13 mouse cellular contexts compared by ENCODE assay signal in the genomic region with DNA sequence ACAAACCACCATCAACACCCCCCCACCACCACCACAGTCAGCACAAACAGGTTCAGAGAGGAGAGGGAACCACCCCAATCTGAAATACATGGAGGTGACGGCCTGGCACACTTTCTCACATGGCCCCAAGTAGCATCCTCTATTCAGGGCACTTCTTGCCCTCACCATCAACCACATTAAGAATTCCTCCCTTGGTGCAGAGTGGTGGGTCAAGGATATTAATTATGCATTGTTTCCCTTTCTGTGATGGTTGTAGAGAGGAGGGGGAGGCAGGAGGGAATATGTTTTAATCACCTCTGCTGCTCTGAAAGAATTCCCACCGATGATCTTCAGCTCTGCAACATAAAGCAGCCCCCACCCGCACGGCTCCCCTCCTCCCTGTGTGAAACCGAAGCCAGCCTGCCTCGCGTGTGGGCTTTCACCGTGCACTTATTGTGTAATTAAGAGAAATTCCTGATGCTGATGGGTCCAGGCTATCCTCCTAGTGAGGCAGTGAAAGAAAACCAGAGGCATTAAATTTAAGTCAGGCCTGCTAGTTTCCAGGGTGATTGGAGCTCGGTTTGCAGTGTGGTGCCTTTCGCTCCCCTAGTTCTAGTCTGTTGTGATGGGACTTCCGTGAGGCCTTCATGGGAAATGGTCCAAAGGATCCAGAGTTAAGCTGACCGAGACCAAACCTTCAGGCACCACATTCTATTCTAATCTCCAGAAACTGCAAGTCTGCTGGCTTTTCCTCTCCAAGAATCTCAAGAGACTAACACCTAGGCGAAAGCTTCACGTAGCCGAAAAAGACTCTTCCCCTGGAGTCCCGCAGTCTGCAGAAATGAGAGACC.
DNase-seq lines count a peak whose midpoint lies in the region; ATAC-seq and TF ChIP-seq lines count a peak whose summit lies in the region.
"Had no signal": no experiment of that assay in that cellular context is flagged by ENCODE, and none has a peak within 500 bp of the region (broad histone marks: within the 10 kb centered on the region; RNA-seq: fewer than 3 reads in every experiment).

No protein-coding gene starts in this region.

- ATAC-seq in kidney, embryonic 16.5 days (ENCODE audit: low FRiP score, low TSS enrichment), result peak; percentile 40; the same call in 1 of the 2 replicates
- ATAC-seq in forebrain, embryonic 13.5 days, result peak; percentile 28
- peak; percentile 10; the same call in 1 of the 2 replicates for ATAC-seq in hindbrain, postnatal 0 days
- peak; percentile 34; the same call in 1 of the 2 replicates for ATAC-seq in neural tube, embryonic 15.5 days (ENCODE audit: low FRiP score)

- no peak overlapping the region for H3K4me2 ChIP-seq in kidney, embryonic 16.5 days (replicated peaks; ENCODE audit: low read depth, low read length)
- no peak overlapping the region for H3K4me2 ChIP-seq in forebrain, embryonic 13.5 days
- no peak overlapping the region for H3K4me2 ChIP-seq in hindbrain, postnatal 0 days (ENCODE audit: low read depth, low read length)
- no peak overlapping the region for H3K4me2 ChIP-seq in neural tube, embryonic 15.5 days

- H3K27ac ChIP-seq in kidney, embryonic 16.5 days (ENCODE audit: low read length), result peak overlapping the region; percentile 49; the same call in 1 of the 2 replicates
- no peak overlapping the region for H3K27ac ChIP-seq in kidney, adult 2 months (ENCODE audit: insufficient read depth, low read depth, low read length)
- H3K27ac ChIP-seq in forebrain, embryonic 13.5 days, result peak overlapping the region; percentile 61
- H3K27ac ChIP-seq in hindbrain, postnatal 0 days, result no peak overlapping the region
- H3K27ac ChIP-seq in neural tube, embryonic 15.5 days (replicated peaks), result peak overlapping the region; percentile 61
- H3K27ac ChIP-seq: liver, embryonic 14.5 days; macrophage had no signal

- no peak overlapping the region for H3K4me3 ChIP-seq in kidney, embryonic 16.5 days (ENCODE audit: low read length)
- no peak overlapping the region for H3K4me3 ChIP-seq in kidney, adult 2 months (ENCODE audit: insufficient read depth, low read depth, low read length)
- H3K4me3 ChIP-seq in forebrain, embryonic 13.5 days, result no peak overlapping the region
- no peak overlapping the region for H3K4me3 ChIP-seq in hindbrain, postnatal 0 days (ENCODE audit: low read length)
- H3K4me3 ChIP-seq in neural tube, embryonic 15.5 days (replicated peaks), result no peak overlapping the region
- H3K4me3 ChIP-seq: erythroblast, embryonic 14.5 days had no signal

- H3K27me3 ChIP-seq in kidney, embryonic 16.5 days (ENCODE audit: insufficient read depth, low read length), result no peaks in the 10 kb centered on the region
- H3K27me3 ChIP-seq in kidney, adult 2 months (replicated peaks; ENCODE audit: control insufficient read depth, insufficient read depth, low read length), result no peaks in the 10 kb centered on the region
- no peaks in the 10 kb centered on the region for H3K27me3 ChIP-seq in forebrain, embryonic 13.5 days
- H3K27me3 ChIP-seq in hindbrain, postnatal 0 days (ENCODE audit: insufficient read depth, low read length), result no peaks in the 10 kb centered on the region
- H3K27me3 ChIP-seq in neural tube, embryonic 15.5 days (replicated peaks), result no peaks in the 10 kb centered on the region

- peaks cover 8% of the 10 kb centered on the region for H3K4me1 ChIP-seq in kidney, embryonic 16.5 days (ENCODE audit: insufficient read depth, low read length)
- no peaks in the 10 kb centered on the region for H3K4me1 ChIP-seq in kidney, adult 2 months (ENCODE audit: control insufficient read depth, insufficient read depth, low read length)
- peaks cover 54% of the 10 kb centered on the region for H3K4me1 ChIP-seq in forebrain, embryonic 13.5 days
- peaks cover 16% of the 10 kb centered on the region; the same call in 1 of the 2 replicates for H3K4me1 ChIP-seq in hindbrain, postnatal 0 days (ENCODE audit: insufficient read depth, low read length)
- peaks cover 46% of the 10 kb centered on the region for H3K4me1 ChIP-seq in neural tube, embryonic 15.5 days

- H3K9me3 ChIP-seq in kidney, embryonic 16.5 days (ENCODE audit: low read length), result no peaks in the 10 kb centered on the region
- no peaks in the 10 kb centered on the region for H3K9me3 ChIP-seq in forebrain, embryonic 13.5 days (replicated peaks)
- H3K9me3 ChIP-seq in hindbrain, postnatal 0 days (ENCODE audit: low read length), result no peaks in the 10 kb centered on the region
- no peaks in the 10 kb centered on the region for H3K9me3 ChIP-seq in neural tube, embryonic 15.5 days (replicated peaks)

- no peak for DNase-seq in kidney, adult 2 months
- no peak for DNase-seq in hindbrain, postnatal 0 days (ENCODE audit: low spot score)
- no peak for DNase-seq in right cerebral cortex, adult 18-20 months
- no peak for DNase-seq in left cerebral cortex, adult 9 months (ENCODE audit: low spot score in 2 of 2)
- DNase-seq in lung, postnatal 25 days (ENCODE audit: low spot score), result no peak
- DNase-seq: cerebellum, postnatal 10 days; kidney, postnatal 25 days had no signal

- WGBS in kidney, embryonic 16.5 days, result 48% methylated on average over 16 of the region's 16 CpGs
- 77% methylated on average over 16 of the region's 16 CpGs for WGBS in kidney, adult 2 months
- 54% methylated on average over 16 of the region's 16 CpGs for WGBS in forebrain, embryonic 13.5 days
- WGBS in hindbrain, postnatal 0 days, result 41% methylated on average over 16 of the region's 16 CpGs
- 41% methylated on average over 16 of the region's 16 CpGs for WGBS in neural tube, embryonic 15.5 days

- TF ChIP-seq POLR2A in kidney, adult 2 months (IDR thresholded peaks at IDR 0.05; ENCODE audit: low read depth, low read length), result no peak

- H3K36me3 ChIP-seq in kidney, embryonic 16.5 days (ENCODE audit: insufficient read depth, low read length), result no peaks in the 10 kb centered on the region
- H3K36me3 ChIP-seq in kidney, adult 2 months (ENCODE audit: control insufficient read depth, insufficient read depth, low read length), result no peaks in the 10 kb centered on the region
- peaks cover 26% of the 10 kb centered on the region; the same call in 1 of the 2 replicates for H3K36me3 ChIP-seq in forebrain, embryonic 13.5 days (ENCODE audit: poor library complexity, severe bottlenecking)
- H3K36me3 ChIP-seq in hindbrain, postnatal 0 days (ENCODE audit: insufficient read depth, low read length), result no peaks in the 10 kb centered on the region
- no peaks in the 10 kb centered on the region for H3K36me3 ChIP-seq in neural tube, embryonic 15.5 days

- TF ChIP-seq CTCF in kidney, adult 2 months (conservative IDR thresholded peaks at IDR 0.05; ENCODE audit: insufficient read depth, insufficient read length, low read depth, low read length), result no peak
- no peak for TF ChIP-seq CTCF in hindbrain, postnatal 0 days (IDR thresholded peaks at IDR 0.05; ENCODE audit: low read depth)

- H3K9ac ChIP-seq in kidney, embryonic 16.5 days (replicated peaks; ENCODE audit: low read length), result no peak overlapping the region
- H3K9ac ChIP-seq in forebrain, embryonic 13.5 days, result peak overlapping the region; percentile 16; the same call in 1 of the 2 replicates
- no peak overlapping the region for H3K9ac ChIP-seq in hindbrain, postnatal 0 days (replicated peaks; ENCODE audit: low read length)
- H3K9ac ChIP-seq in neural tube, embryonic 15.5 days (replicated peaks), result no peak overlapping the region
- H3K9ac ChIP-seq: liver, embryonic 14.5 days had no signal

Comparison
In these comparisons a context has a peak if more than half of its experiments do, and no peak if none do; other contexts are left out.
1. H3K27ac ChIP-seq: peak in kidney, embryonic 16.5 days (single experiment), forebrain, embryonic 13.5 days (single experiment) and neural tube, embryonic 15.5 days (single experiment); none in kidney, adult 2 months (single experiment) and hindbrain, postnatal 0 days (single experiment).
2. Peak in every context shown above with its lines, with median percentiles within 50 percentile points of each other: ATAC-seq.